Mouse (Mus musculus): ENCODE results near the gene Dlx1.

DNA sequence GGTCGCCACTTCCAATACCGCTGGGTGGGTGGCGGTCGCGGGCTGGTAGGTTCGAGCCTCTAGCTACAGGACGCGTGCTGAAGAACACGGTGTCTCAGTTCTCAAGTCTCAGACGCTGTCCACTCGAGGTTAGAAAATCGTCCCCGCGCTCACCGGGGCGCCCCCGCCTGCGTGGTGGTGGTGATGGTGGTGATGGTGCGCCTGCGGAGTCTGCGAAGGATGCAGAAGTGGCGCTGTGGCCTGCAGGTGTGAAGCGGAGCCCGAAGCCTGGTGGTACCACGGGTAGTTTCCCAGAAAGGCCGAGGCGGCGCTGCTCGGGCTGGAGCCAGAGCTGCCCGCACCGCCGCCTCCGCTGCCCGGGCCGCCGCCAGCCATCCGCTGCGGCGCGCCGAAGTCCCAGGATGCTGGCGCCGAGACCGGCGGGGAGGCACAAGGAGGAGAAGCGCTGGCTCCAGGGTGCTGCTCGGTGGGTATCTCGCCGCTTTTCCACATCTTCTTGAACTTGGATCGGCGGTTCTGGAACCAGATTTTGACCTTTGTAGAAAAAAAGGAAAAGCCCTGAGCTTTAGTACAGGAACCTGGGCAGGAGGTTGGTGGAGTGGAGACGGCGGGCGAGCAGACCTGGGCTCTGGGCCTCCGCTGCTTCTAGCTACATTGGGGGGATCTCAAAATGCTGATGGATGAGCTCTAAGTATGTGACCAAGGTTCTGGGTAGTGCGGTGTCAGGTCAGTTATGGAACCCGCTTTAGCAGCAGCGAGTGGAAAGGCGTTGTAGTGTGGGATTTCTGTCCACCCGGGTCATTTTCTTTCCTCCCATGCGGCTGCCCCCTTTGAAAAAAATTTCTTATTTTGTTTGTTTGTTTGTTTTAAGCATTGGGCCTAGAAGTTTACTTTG is 16.7 kb downstream of the Dlx1 start:
- TF ChIP-seq ZNF384 (IDR thresholded peaks at IDR 0.05; ENCODE audit: low read depth, low read length) (no peak), ZC3H11A (IDR thresholded peaks at IDR 0.05; ENCODE audit: borderline replicate concordance, low read depth, low read length) (no peak), MAFK (IDR thresholded peaks at IDR 0.05; ENCODE audit: insufficient read depth, low read depth, low read length) (no peak), HCFC1 (IDR thresholded peaks at IDR 0.05; ENCODE audit: borderline replicate concordance, insufficient read depth, low read length) (no peak)
